Mouse (Mus musculus): ENCODE results near the gene Sdccag8.
A peak's percentile ranks its signal among the peaks of the same experiment; 100 is the strongest.

The Sdccag8 gene

DNA sequence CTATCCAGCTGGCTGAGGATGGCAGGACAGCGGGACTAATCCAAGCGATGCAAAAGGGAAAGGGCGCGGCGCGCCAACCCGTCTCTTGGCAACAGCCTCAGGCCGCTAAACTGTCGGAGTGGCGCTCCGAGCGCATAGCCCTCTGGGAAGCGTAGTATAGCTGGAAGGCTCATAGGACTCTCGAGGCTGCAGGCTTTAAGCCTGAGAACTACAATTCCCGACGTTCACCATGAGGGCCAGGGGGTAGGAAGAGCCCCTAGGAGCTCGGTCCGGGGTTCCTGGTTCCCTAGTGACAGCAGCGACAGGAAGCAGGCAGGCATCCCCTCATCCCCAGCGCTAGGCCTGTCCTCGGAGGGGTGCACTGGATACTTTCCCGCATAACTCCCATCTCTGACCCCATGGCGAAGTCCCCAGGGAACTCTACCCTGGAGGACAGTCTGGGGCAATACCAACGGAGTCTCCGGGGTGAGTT, at the start of gene Sdccag8:
Gene Sdccag8 (plus strand): TSS at position 70 of the 472 bp plus-strand sequence.
- peak; percentile 100 for DNase-seq

DNA sequence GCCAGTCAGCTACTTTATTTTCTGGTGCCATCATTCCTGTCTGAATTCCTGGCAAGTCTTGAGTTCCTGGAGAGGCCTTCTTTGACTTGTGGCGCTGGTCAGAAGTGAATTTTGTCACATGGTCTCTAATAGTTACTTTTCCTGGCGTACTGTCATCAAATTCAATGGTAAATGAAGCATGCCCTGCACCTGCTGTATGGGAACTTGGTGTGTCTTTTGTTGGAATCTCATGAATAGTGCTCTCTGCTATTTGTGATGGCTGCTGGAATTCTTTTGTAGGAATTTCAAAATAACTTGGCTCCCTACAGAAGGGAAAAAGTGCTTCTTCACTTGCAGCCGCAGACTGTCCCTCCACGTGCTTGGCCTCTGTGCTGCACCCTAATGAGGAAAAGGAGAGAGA, 39.9 kb upstream of the Sdccag8 start:
- DNase-seq = no peak

DNA sequence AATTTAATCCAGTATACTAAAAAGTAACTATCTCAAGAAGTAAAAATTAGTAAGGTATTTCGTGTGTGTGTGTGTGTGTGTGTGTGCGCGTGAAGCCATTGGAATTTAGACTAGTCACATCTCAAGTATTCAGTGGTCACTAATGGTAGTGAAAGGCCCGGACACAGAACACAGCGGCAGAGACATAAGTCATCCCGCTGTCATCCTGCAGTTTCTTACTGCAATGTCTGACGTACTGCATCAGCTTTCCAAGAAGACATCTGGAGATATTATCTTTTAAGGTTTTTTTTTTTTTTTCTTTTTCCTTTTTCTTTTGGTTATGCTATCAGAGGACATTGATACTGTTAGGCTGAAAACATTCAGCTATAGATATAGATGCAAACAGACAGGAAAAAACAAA, 25.1 kb upstream of the Sdccag8 start:
- DNase-seq = no peak

DNA sequence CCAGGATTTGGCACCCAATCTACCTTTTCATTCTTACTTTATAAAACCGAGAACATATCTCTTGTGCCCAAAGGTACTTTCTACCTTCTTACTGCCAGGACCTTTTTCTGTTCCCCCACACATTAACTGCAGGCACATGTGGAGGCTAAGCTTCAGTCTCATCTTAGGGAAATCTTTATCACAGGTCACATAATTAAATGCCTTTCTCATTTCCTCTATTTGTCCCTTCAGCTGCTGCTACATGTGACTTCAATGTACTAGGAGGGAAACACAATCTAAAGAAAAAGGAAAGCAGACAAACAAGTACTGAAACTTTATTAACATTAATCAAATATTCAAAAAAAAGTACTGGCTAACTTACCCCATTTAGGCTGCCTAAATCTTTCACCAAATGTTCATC, 22.3 kb upstream of the Sdccag8 start:
- DNase-seq = no peak

DNA sequence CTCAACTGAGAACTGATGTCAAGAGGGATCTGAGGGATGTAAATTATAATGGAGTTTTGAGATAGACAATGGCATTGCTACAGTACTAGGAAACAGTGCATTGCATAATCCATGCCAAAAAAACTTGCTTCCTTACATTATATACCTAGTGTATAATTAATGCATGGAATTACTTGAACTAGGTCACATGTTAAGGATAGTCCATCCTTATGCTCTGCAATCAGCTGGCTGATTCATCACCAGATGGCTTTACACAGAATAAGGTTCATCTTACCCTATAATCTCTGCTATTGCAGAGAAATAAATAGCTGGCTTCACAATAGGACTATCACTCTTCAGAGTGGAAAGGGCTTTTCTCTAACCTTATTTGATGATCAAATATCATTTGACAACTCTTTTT, 15.8 kb upstream of the Sdccag8 start:
- DNase-seq = no peak

DNA sequence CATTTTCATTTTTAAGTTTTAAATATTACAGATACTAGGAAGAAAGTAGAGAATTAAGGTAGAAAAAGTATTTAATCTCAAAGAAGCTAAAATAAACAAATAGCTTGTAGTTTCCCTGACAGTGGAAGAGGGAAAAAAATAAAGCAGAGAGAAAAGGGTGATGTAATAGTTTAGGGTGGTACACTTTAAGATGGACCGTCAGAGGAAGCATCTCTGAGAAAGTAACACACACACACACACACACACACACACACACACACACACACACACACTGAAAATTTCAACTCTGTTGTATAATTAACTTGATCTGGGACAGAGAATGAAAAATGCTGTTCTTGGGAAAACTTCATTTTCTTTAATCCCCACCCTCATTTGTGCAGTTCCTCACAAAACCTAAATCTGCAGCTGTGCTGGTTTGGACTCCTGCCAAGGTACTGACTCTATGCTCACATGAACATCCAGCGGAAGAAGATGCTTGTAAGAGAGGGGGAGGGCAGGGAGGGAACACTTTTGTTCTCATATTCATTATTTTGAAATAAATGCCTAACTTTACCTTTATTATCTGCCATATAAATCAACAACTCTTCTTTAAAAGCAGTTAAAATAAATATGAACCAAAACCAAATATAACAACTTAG, 13.6 kb upstream of the Sdccag8 start:
- DNase-seq = peak; percentile 98

DNA sequence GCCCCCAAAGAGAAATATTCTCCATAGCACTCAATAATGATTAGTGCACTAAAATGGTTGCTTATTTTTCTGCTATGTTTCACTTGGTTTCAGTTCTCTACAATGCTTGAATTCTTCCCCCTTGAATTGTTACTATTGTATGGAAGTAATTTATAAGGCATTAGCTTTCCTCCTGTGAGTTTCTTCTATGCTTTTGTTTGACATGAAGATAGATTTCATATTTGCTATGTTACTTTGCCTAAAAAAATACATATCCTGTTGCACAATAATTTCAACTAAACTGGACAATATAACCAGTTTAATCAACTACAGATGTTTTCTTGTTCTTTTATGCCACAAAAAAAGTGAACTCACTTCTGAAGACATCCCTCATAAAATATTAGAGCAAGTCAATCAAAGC, 4.3 kb upstream of the Sdccag8 start:
- DNase-seq = no peak

DNA sequence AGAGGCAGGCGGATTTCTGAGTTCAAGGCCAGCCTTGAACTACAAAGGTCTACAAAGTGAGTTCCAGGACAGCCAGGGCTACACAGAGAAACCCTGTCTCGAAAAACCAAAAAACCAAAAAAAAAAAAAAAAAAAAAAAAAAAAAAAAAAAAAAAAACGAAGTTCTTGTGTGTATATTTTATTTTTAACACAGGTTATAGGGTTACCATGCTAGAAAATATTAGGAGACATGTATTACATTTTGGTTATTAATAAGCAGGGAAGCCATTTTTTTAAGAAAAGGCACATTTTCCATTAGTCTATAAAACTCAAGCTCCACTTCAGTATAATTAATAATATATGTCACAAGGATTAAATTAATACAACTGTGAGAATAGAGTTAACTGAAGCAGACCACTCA, 2.6 kb upstream of the Sdccag8 start:
- DNase-seq = no peak

DNA sequence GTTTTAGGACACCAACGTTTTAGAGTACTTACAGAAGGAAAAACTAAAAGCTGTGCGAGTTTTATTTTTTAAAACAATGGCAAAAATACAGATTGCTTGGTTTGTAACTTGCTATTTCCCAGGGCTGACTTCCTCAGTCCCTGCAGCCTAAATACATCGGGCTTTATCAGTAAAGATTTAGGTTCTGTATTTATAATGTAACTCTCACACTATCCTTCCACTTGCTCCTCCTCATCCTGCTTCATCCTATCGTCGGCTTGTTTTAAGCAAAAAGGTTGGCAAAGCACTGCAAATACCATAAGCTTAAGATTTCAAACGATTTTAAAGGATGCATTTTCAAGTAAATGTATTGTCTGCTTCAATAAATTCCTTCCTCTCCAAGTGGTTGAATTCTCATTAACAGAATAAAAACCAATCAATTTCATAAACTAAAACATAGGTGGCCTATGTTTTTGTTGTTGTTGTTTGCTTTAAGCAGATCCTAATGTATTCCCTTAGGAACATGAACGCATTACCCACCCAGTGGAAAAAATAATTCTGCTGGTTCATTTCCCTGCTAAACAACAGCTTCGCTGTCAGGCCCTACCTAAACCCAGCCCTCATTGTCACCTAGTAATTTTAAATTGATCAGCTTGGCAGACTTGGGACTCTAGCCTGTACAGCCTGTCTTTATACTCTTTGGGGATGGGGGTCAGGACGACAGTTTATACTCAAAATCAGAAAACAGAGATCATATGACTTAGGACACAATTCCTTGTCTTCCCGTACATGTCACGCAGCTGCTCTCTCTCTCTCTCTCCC, 1.8 kb upstream of the Sdccag8 start:
- DNase-seq = peak; percentile 39

DNA sequence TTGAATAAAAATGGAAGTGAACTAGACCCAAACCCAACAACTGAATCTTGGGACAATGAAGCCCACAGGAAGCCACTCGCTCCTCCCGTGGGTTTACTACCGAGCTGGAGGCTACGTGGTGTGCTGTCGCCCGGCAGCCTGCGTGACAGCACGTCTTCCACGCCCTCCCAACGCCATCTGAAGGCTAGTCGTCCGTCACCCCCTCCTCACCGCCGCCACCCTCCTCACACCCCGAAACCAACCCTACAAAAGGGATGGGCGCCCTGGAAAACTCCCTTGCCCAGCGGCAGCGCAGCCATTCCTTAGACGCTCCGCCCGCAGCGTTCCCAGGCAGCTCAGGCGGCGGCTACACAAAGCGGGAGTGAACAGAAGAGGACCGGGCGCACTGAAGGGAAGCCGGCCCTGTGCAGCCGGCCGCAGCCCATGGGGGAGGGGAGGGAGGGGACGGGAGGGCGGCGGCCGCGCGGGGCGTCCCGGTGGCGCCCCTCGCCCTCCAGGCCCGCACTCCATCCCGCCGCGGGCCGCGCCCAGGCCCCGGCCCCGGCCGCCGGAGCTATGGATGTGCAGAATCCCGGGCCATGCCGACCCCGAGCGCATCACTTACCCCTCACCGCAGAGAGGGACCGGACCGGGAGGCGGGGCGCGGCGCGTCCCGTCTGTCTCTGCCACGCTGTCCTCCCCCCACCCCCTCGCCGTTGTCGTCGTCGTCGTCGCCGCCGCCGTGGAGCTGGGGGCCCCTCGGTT, 996 bp upstream of the Sdccag8 start:
- DNase-seq = peak; percentile 98

DNA sequence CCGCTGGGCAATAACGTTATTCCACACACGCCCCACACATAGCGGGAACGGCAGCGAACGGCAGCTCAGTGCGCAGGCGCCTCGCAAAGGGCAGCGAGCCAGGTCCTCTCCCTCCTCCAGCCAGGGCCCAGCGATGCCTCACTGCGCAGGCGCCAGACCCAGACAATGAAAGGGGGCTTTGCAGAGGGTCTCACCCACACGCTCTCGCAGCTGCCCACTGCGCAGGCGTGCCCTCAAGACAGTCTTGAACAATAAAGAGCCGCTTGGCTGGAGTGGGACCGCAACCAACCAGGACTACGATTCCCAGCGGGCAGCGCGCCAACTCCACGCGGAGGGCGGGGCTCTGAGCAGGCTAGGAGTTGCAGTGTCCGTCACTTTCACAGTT, 432 bp upstream of the Sdccag8 start, which contains the start of gene Cep170:
Gene Cep170 (minus strand): TSS at position 32 of the 385 bp plus-strand sequence.
- peak; percentile 100 for DNase-seq

DNA sequence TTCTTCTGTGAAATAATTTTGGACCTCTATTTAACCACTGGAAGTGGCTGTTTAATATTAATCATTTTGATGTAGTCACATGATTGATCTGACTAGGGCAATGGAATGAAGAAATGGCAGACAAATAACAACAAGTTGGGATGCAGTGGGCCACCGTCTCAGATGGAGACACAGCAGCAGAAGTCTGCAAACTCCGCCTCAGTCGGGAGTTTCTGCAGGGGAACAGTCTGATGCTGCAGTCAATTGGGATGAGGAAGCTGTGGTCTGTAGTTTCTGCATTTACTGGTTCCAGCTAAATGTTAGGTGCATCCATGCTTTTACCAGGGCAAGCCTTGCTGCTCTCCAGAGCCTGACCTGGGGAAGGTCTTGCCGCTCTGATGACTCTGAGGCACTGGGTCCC, 2.3 kb downstream of the Sdccag8 start:
- DNase-seq = peak; percentile 91

DNA sequence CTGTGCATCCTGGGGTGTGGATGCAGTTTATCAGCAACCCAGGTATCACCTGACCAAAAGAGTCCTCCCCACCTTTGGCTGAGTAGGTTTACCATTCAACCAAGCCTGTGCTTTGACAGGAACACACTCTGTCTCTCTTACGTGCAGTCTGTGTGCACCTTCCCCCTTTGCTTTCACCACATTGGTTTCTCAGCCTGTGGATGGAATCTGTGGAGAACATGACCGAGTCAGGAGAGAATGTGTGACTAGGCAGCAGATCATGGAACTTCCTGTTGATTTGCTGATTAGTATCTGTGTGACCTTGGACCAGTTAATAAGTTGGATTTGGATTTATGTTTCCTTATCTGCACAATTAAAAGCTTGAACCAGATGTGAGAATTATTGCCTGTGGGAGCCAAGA, 3.7 kb downstream of the Sdccag8 start:
- DNase-seq = peak; percentile 90

DNA sequence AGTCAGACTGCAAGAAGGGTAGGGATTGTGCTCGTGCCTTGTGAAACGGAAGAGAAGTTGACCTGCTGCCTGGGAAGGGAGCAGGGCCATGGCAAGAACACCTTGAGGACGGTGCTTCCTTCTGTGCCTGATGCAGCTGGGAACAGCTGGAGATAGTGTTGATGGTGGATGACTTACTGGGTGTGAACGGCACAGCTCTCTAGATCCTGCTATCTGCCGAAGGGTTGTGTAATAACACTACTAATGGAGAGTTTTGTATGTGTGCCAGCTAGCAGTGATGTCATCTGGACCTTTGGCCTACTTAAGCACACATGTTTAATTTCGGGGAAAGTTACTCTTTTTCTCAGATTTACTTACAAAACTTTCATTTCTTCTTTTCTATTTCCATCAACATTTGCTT, 4.3 kb downstream of the Sdccag8 start:
- peak; percentile 98 for DNase-seq

DNA sequence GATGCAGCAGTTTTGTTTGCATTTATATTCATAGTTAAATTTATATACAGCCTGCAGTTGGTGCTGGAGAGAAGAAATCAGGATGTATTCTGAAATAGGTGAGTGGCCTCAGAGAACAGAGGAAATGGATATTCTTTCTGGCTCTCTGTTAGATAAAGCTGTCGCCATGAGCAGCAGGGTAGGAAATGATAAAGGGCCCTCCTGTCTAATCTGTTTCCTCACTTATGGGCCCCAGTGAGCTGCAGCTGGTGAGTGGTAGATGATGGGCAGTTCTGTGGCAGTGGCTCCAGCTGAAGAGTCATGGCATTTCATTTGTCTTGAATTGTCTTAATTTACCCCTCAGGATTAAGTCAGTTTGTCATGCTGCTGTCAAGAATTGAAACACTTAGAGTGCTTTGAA, 7.5 kb downstream of the Sdccag8 start:
- no peak for DNase-seq

DNA sequence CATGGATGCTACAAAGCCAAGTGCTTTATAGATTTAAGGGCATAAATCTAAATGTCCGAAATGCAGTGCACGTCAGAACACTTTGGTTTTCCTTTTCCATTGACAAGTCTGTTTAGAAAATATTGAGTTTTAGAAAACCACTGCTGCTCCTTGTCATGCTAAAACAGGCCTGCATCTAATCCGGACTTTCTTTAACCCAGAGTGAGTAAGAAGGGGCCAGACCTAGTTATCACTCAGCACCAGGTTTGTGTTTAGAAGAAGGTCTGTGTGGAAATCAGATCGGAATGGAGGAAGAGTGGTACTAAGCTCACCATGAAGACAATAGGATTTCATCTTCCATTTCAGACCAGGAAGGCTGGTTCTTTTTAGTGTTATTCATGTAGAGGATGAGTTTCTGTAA, 8.5 kb downstream of the Sdccag8 start:
- DNase-seq = no peak

DNA sequence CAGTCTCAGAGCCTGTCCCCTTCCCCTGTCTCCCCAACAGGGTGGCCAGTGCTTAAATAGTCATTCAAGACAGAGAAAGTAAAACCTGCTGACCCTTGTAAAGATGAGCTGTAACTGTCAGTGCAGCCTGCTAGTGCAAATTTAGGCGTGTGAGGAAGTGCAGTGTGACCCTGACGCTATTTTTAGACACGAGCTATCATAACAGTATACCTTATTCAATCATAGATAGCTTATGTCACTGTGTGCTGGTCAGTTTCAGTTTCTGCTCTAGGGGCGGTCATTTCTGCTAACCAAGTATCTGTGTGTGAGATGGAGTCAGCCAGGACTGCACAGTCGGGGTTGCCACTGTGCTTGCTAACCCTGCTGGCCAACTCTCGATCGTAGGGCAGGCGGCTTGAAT, 9.4 kb downstream of the Sdccag8 start:
- peak; percentile 86 for DNase-seq

DNA sequence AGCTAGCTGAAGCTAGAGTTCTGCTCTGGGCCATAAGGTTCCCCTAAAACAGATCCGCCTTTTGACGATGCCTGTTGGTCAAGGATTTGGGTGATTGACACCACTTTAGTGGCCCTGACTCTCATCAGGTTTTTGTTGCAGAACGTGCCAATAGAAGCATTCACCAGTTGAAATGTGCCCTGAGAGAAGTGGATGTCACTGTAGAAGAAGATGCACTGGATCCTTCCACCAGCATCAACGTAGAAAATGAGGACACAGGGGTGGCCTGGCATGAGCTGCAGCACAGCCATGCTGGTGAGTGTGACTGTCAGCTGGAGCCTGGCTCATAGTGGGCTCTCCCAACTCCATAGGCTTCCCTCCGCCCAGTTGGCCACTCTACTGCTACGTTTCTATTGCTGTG, 10.2 kb downstream of the Sdccag8 start:
- peak; percentile 81 for DNase-seq

DNA sequence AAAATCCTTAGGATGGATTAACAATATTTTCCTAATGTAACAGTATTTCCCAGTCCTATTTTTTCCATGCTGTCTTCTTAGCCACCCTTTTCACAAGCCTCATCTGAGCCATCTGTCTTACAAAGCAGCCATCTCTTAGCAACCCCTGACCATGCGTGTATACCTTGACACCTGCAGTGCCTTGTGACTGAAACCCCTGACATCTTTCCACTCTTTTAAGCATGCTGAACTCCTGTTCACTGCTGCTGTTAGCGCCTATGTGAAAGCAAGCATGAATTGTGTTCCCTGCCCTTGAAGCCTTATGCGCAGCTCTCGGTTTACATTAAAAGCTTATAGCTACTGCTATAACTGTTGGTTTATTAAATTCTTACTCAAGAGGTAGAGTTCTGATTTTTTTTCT, 10.6 kb downstream of the Sdccag8 start:
- DNase-seq = no peak

DNA sequence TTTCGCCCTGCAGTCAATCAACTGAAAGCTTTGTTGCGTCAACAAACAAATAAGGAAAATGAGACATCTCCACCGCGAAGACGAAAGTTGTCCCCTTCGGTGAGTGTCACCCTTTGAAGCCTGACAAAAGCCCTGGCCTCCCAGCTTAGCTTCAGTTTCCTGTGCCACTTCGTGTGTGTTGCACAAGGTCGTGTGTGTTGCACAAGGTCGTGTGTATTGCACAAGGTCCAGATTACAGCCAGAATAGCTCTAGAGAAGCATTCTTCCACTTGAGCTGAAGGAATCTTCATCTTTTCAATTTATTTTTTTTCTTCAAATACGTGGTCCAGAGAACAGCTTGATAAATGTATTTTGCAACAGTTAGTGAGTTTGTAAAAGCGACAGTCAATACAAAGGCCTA, 11.7 kb downstream of the Sdccag8 start:
- no peak for DNase-seq

DNA sequence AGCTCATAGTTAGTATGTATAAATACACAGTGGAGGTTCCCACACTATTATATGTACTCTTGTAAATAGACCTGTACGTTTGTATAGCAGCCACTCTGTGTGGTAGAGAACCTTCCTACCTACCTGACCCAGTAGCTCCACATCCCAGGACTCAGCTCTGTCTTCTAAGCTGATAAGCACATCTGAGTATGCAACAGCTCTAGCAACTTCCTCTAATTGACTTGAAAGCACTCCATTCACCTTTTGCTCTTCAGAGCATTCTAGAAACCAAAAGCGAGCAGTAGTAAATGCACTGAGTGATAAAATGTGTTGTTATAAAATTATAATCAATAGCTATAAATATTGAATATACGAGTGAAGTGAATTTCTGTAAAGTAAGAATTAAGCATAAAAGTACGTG, 12.5 kb downstream of the Sdccag8 start:
- no peak for DNase-seq

DNA sequence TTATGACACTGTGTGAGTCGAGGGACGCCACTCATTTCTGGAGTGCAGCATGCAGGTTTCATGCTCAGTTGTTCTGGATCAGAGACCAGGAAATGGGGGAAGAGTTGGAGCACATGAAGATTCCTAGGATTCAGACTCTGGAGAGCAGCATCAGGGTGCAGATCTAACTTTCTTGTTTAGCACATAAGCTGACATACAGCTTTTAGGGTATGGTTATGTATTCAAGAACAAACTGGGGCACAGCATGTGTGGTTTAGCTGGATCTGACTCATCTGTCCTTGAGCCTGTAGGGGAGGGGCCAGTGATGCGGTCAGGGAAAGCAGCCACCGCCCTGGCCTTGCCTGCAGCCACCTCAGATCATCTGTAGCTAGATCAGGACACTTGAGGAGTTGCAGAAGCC, 12.9 kb downstream of the Sdccag8 start:
- peak; percentile 97 for DNase-seq

DNA sequence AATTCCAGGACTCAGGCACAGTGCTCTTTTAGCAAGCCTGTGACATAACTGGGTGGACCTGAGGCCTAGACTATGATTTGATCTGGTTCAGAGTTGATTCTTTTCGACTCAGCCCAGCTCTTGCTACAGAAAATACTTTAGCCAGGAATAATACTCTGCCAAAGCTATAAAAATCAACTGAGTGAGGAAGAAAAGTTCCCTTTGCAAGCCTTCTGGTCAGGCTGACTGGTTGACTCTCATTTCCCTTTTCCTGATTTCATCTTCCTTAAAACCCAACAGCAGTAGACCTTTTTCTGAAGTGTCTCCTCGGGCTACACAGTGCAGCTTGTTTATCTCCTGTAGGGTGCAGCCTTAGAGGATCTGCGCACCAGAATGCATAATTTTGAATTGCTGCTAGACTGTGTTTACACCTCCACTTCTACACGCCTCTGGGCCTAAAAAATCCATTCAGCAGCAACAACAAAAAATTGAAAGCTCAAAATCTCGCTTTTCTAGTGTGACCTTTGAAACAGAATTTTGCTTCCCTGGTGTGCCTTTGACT, 13.6 kb downstream of the Sdccag8 start:
- peak; percentile 91 for DNase-seq

DNA sequence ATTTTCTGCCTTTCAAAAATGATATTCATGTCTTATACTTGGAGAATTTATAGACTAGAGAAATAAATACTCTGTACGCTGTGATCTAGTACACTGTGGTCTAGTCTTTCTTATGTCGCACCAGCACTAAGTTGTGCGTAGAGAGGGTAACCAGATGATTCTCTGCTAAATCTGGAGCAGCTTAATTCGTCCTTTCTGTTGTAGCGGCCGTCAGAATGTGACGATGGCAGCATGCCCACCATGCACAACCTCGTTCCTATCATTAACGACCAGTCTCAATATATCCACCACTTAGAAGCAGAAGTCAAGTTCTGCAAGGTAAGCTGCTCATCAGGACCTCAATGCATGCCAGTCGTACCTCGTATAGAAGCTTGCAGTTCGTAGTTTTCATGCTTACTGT, 14.2 kb downstream of the Sdccag8 start:
- DNase-seq = no peak

All from heart, adult 11 months (tissue).